17 mouse cellular contexts compared by ENCODE assay signal in the genomic region with DNA sequence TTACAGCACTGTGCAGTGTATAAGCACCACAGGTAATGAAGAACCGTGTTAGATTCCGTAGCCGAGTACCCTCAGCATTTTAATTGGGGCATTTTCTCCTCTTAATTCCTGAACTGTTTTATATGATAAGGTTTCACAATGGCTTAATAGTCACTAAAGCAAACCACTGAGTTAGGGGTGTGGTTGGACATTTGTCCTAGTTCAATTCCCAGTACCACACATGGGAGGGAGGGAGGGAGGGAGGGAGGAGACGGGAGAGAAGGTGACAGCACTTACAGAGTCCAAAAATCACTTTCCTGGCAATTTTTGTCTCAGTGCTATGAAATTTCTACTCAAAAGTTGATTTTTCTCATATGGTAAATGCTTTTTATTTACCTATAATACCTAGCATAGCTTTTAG.
"Had no signal": no experiment of that assay in that cellular context is flagged by ENCODE, and none has a peak within 500 bp of the region (broad histone marks: within the 10 kb centered on the region; RNA-seq: fewer than 3 reads in every experiment).

No protein-coding gene starts in this region.

- H3K27me3 ChIP-seq: liver, embryonic 15.5 days; neural tube, embryonic 13.5 days; neural tube, embryonic 15.5 days; stomach, embryonic 15.5 days had no signal

- H3K9ac ChIP-seq: liver, embryonic 15.5 days; lung, embryonic 14.5 days; neural tube, embryonic 13.5 days; neural tube, embryonic 15.5 days; stomach, embryonic 15.5 days had no signal

- H3K9me3 ChIP-seq: liver, embryonic 15.5 days; midbrain, embryonic 10.5 days; neural tube, embryonic 13.5 days; neural tube, embryonic 15.5 days; stomach, embryonic 15.5 days had no signal

- H3K4me3 ChIP-seq: liver, embryonic 15.5 days; midbrain, embryonic 10.5 days; myocyte; neural tube, embryonic 13.5 days; neural tube, embryonic 15.5 days; stomach, embryonic 15.5 days had no signal

- H3K4me2 ChIP-seq: liver, embryonic 15.5 days; lung, embryonic 14.5 days; neural tube, embryonic 13.5 days; neural tube, embryonic 15.5 days; stomach, embryonic 15.5 days had no signal

- ATAC-seq: midbrain, embryonic 16.5 days had no signal

- DNase-seq: lung, adult 18-20 months; lung, embryonic 14.5 days; lung, postnatal 10 days; midbrain, embryonic 14.5 days; retina, postnatal 1 day; right cerebral cortex, adult 18-20 months; right cerebral cortex, postnatal 14 days; thymus, adult 2 months; thymus, postnatal 36 days had no signal

- H3K27ac ChIP-seq: liver, embryonic 15.5 days; midbrain, embryonic 10.5 days; neural tube, embryonic 13.5 days; neural tube, embryonic 15.5 days; stomach, embryonic 15.5 days; stomach, postnatal 0 days had no signal

- H3K4me1 ChIP-seq: midbrain, embryonic 10.5 days; neural tube, embryonic 13.5 days; neural tube, embryonic 15.5 days; stomach, embryonic 15.5 days had no signal
